Mouse (Mus musculus) neural tube, embryonic 12.5 days (tissue): ENCODE measurements at regions not wholly inside any gene's neighbourhood (a gene's known extent, or its start where the extent isn't known, plus 50 kb on each side); places are given as distances from the start of the nearest gene placed in this dataset.

ENCODE experiments used
- ATAC-seq: fragments of 200-750 bp; cut with Nextera tagmentation; 2 replicates; pipeline ENCODE4 v1.8.0; 2017; ENCODE audit warnings: low read depth, mild to moderate bottlenecking, moderate TSS enrichment, moderate library complexity; ENCODE audit not compliant: low FRiP score
- H3K27ac ChIP-seq: fragments of 300-500 bp; sonication (generic); 2 replicates; pipeline ENCODE4 v1.5.1; 2016
- H3K27me3 ChIP-seq: fragments of 300-500 bp; sonication (generic); replicated peaks from 2 replicates; pipeline ENCODE4 v1.6.1; 2016; ENCODE audit warnings: mild to moderate bottlenecking
- H3K36me3 ChIP-seq: fragments of 300-500 bp; sonication (generic); 2 replicates; pipeline ENCODE4 v1.6.1; 2016; ENCODE audit warnings: mild to moderate bottlenecking
- H3K4me1 ChIP-seq: fragments of 300-500 bp; sonication (generic); 2 replicates; pipeline ENCODE4 v1.6.1; 2016
- H3K4me2 ChIP-seq: fragments of 300-500 bp; sonication (generic); replicated peaks from 2 replicates; pipeline ENCODE4 v1.6.1; 2016; ENCODE audit warnings: mild to moderate bottlenecking
- H3K4me3 ChIP-seq: fragments of 300-500 bp; sonication (generic); 2 replicates; pipeline ENCODE4 v1.5.1; 2016
- H3K9ac ChIP-seq: fragments of 300-500 bp; sonication (generic); 2 replicates; pipeline ENCODE4 v1.6.1; 2016; ENCODE audit warnings: mild to moderate bottlenecking
- H3K9me3 ChIP-seq: fragments of 300-500 bp; sonication (generic); 2 replicates; pipeline ENCODE4 v1.6.1; 2016; ENCODE audit warnings: mild to moderate bottlenecking
- WGBS: fragments of 180-500 bp; shearing (Covaris S2); methylation state at CpG from one replicate; pipeline ENCODE4 v1.1.7; 2016; 5-methylcytosine and 5-hydroxymethylcytosine counted together

- Histone ChIP-seq H3K36me3 (no peaks in the 10 kb centered on the region), H3K9ac (no peak overlapping the region), H3K4me3 (no peak overlapping the region), H3K4me1 (no peaks in the 10 kb centered on the region), H3K4me2 (no peak overlapping the region), H3K27me3 (no peaks in the 10 kb centered on the region), H3K9me3 (no peaks in the 10 kb centered on the region), H3K27ac (no peak overlapping the region)
- WGBS: 65% methylated on average over 1 of the region's 1 CpGs
- ATAC-seq: no peak
These were observed 1327.7 kb downstream of the Hace1 start for GRCm38 (mm10) chr10:46905337-46905736.

GRCm38 (mm10) chr10:46922527-46923200 lies 1345.0 kb downstream of the Hace1 start:
- Histone ChIP-seq H3K9ac (no peak overlapping the region), H3K27ac (no peak overlapping the region), H3K4me3 (no peak overlapping the region), H3K27me3 (no peaks in the 10 kb centered on the region), H3K36me3 (no peaks in the 10 kb centered on the region), H3K9me3 (no peaks in the 10 kb centered on the region), H3K4me1 (no peaks in the 10 kb centered on the region), H3K4me2 (no peak overlapping the region)
- peak; percentile 50; the same call in 1 of the 2 replicates for ATAC-seq
- 47% methylated on average over 7 of the region's 7 CpGs for WGBS

GRCm38 (mm10) chr10:46934311-46934710 lies 1356.7 kb downstream of the Hace1 start:
- H3K4me2 ChIP-seq: no peak overlapping the region
- no peaks in the 10 kb centered on the region for H3K36me3 ChIP-seq
- H3K27ac ChIP-seq: no peak overlapping the region
- no peak overlapping the region for H3K9ac ChIP-seq
- no peak for ATAC-seq
- H3K4me3 ChIP-seq: no peak overlapping the region
- H3K9me3 ChIP-seq: no peaks in the 10 kb centered on the region
- H3K4me1 ChIP-seq: no peaks in the 10 kb centered on the region
- H3K27me3 ChIP-seq: no peaks in the 10 kb centered on the region

- H3K27me3 ChIP-seq: no peaks in the 10 kb centered on the region
- no peak overlapping the region for H3K4me3 ChIP-seq
- H3K27ac ChIP-seq: no peak overlapping the region
- H3K9me3 ChIP-seq: no peaks in the 10 kb centered on the region
- no peaks in the 10 kb centered on the region for H3K36me3 ChIP-seq
- ATAC-seq: no peak; the same call in 1 of the 2 replicates
- no peak overlapping the region for H3K9ac ChIP-seq
- 74% methylated on average over 5 of the region's 5 CpGs for WGBS
- H3K4me2 ChIP-seq: no peak overlapping the region
- H3K4me1 ChIP-seq: no peaks in the 10 kb centered on the region
These were observed 1358.8 kb downstream of the Hace1 start for GRCm38 (mm10) chr10:46936248-46936970.

GRCm38 (mm10) chr10:46939338-46939737 lies 1361.7 kb downstream of the Hace1 start:
- Histone ChIP-seq H3K4me1 (no peaks in the 10 kb centered on the region), H3K4me3 (no peak overlapping the region), H3K4me2 (no peak overlapping the region), H3K9ac (no peak overlapping the region), H3K27me3 (no peaks in the 10 kb centered on the region), H3K36me3 (no peaks in the 10 kb centered on the region), H3K27ac (no peak overlapping the region), H3K9me3 (no peaks in the 10 kb centered on the region)
- 75% methylated on average over 1 of the region's 1 CpGs for WGBS
- ATAC-seq: no peak

GRCm38 (mm10) chr10:46939819-46940218 lies 1362.2 kb downstream of the Hace1 start:
- Histone ChIP-seq H3K36me3 (no peaks in the 10 kb centered on the region), H3K4me1 (no peaks in the 10 kb centered on the region), H3K9me3 (no peaks in the 10 kb centered on the region), H3K4me2 (no peak overlapping the region), H3K27me3 (no peaks in the 10 kb centered on the region), H3K9ac (no peak overlapping the region), H3K4me3 (no peak overlapping the region), H3K27ac (no peak overlapping the region)
- no peak for ATAC-seq
- 72% methylated on average over 2 of the region's 2 CpGs for WGBS

GRCm38 (mm10) chr10:46952940-46953339 lies 1375.3 kb downstream of the Hace1 start:
- Histone ChIP-seq H3K36me3 (no peaks in the 10 kb centered on the region), H3K27ac (no peak overlapping the region), H3K27me3 (no peaks in the 10 kb centered on the region), H3K9ac (no peak overlapping the region), H3K4me3 (no peak overlapping the region), H3K9me3 (no peaks in the 10 kb centered on the region), H3K4me1 (no peaks in the 10 kb centered on the region), H3K4me2 (no peak overlapping the region)
- 90% methylated on average over 4 of the region's 4 CpGs for WGBS
- ATAC-seq: no peak

GRCm38 (mm10) chr10:46954701-46955100 lies 1377.1 kb downstream of the Hace1 start:
- Histone ChIP-seq H3K4me3 (no peak overlapping the region), H3K4me2 (no peak overlapping the region), H3K36me3 (no peaks in the 10 kb centered on the region), H3K4me1 (no peaks in the 10 kb centered on the region), H3K27me3 (no peaks in the 10 kb centered on the region), H3K9me3 (no peaks in the 10 kb centered on the region), H3K9ac (no peak overlapping the region), H3K27ac (no peak overlapping the region)
- 84% methylated on average over 1 of the region's 1 CpGs for WGBS
- no peak for ATAC-seq

GRCm38 (mm10) chr10:46980410-46980809 lies 1402.8 kb downstream of the Hace1 start:
- H3K4me3 ChIP-seq: no peak overlapping the region
- H3K36me3 ChIP-seq: no peaks in the 10 kb centered on the region
- no peak overlapping the region for H3K9ac ChIP-seq
- H3K27me3 ChIP-seq: no peaks in the 10 kb centered on the region
- H3K4me2 ChIP-seq: no peak overlapping the region
- no peaks in the 10 kb centered on the region for H3K9me3 ChIP-seq
- no peak overlapping the region for H3K27ac ChIP-seq
- ATAC-seq: no peak
- no peaks in the 10 kb centered on the region for H3K4me1 ChIP-seq

- no peaks in the 10 kb centered on the region for H3K4me1 ChIP-seq
- no peaks in the 10 kb centered on the region for H3K27me3 ChIP-seq
- no peak overlapping the region for H3K4me3 ChIP-seq
- H3K9ac ChIP-seq: no peak overlapping the region
- no peak overlapping the region for H3K4me2 ChIP-seq
- H3K9me3 ChIP-seq: no peaks in the 10 kb centered on the region
- no peaks in the 10 kb centered on the region for H3K36me3 ChIP-seq
- ATAC-seq: no peak
- no peak overlapping the region for H3K27ac ChIP-seq
- WGBS: 89% methylated on average over 1 of the region's 1 CpGs
These were observed 1422.1 kb downstream of the Hace1 start for GRCm38 (mm10) chr10:46999701-47000100.

- Histone ChIP-seq H3K27ac (no peak overlapping the region), H3K4me1 (no peaks in the 10 kb centered on the region), H3K27me3 (no peaks in the 10 kb centered on the region), H3K36me3 (no peaks in the 10 kb centered on the region), H3K4me2 (no peak overlapping the region), H3K9ac (no peak overlapping the region), H3K9me3 (no peaks in the 10 kb centered on the region), H3K4me3 (no peak overlapping the region)
- ATAC-seq: no peak
These were observed 1451.1 kb downstream of the Hace1 start for GRCm38 (mm10) chr10:47028765-47029164.

GRCm38 (mm10) chr10:47054672-47055071 lies 1477.0 kb downstream of the Hace1 start:
- Histone ChIP-seq H3K27ac (no peak overlapping the region), H3K4me3 (no peak overlapping the region), H3K4me1 (no peaks in the 10 kb centered on the region), H3K9me3 (no peaks in the 10 kb centered on the region), H3K4me2 (no peak overlapping the region), H3K36me3 (no peaks in the 10 kb centered on the region), H3K27me3 (no peaks in the 10 kb centered on the region), H3K9ac (no peak overlapping the region)
- WGBS: 92% methylated on average over 2 of the region's 2 CpGs
- no peak for ATAC-seq

GRCm38 (mm10) chr10:47102551-47102950 lies 1524.9 kb downstream of the Hace1 start:
- no peaks in the 10 kb centered on the region for H3K36me3 ChIP-seq
- ATAC-seq: no peak
- no peaks in the 10 kb centered on the region for H3K4me1 ChIP-seq
- H3K4me3 ChIP-seq: no peak overlapping the region
- no peaks in the 10 kb centered on the region for H3K27me3 ChIP-seq
- no peak overlapping the region for H3K4me2 ChIP-seq
- no peak overlapping the region for H3K27ac ChIP-seq
- no peaks in the 10 kb centered on the region for H3K9me3 ChIP-seq
- 48% methylated on average over 1 of the region's 1 CpGs for WGBS
- no peak overlapping the region for H3K9ac ChIP-seq
